Mouse (Mus musculus) bone marrow macrophage, adult 2 months (primary cell): Measurements from ENCODE around the gene Dnajc6.

Experiments
- CTCF ChIP-seq: IDR thresholded peaks from 2 replicates; pipeline ENCODE4 v1.5.1; 2012; ENCODE audit warnings: low read depth, mild to moderate bottlenecking, low read length, moderate library complexity
- POLR2A ChIP-seq: IDR thresholded peaks from 2 replicates; pipeline ENCODE4 v1.6.1; 2012; ENCODE audit warnings: mild to moderate bottlenecking, low read depth, low read length, borderline replicate concordance

DNA sequence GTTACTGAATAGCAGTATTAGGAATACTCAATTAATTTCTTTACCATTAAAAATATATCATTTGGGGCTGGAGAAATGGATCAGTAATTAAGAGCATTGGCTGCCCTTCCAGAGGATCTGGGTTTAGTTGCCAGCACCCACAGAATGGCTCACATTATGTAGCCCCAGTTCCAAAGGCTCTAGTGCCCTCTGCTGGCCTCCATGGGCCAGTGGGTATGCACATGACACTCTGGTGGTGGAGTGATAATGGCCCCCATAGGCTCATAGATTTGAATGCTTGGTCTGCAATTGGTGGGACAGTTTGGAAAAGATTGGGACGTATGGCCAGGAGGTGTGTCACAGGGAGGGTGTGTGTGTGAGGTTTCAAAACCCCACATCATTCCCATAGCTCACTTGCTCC, 95.0 kb downstream of the Dnajc6 start:
- TF ChIP-seq CTCF (no peak), POLR2A (no peak)
